In genomic region chr19:27447515-27447914, GRCm38 (mm10) we compare ENCODE assay signal across 7 mouse cellular contexts. TPM values are rescaled to one million over a fixed set of nuclear protein-coding genes. Genes with fewer than 3 reads are reported as not detected.
DNase-seq lines count a peak whose midpoint lies in the region; ATAC-seq lines count a peak whose summit lies in the region.

No protein-coding gene starts in this region.

- no peak overlapping the region for H3K27ac ChIP-seq in forebrain, embryonic 11.5 days (ENCODE audit: low read depth, low read length)
- no peak overlapping the region for H3K27ac ChIP-seq in limb, embryonic 10.5 days

- H3K4me1 ChIP-seq in forebrain, embryonic 11.5 days (replicated peaks; ENCODE audit: control insufficient read depth, insufficient read depth, low read length) = no peaks in the 10 kb centered on the region
- 0 out of 2 replicates have a peak, but pooled peaks cover 1% of the 10 kb centered on the region for H3K4me1 ChIP-seq in limb, embryonic 10.5 days

- no peak for ATAC-seq in forebrain, embryonic 11.5 days (replicated peaks; ENCODE audit: low FRiP score)

- WGBS in forebrain, embryonic 11.5 days = 28% methylated on average over 7 of the region's 7 CpGs
- 31% methylated on average over 7 of the region's 7 CpGs for WGBS in limb, embryonic 10.5 days

- peak; percentile 49 to 67 for DNase-seq in left cerebral cortex, postnatal 14 days (ENCODE audit: low spot score in 2 of 2)
- DNase-seq in left cerebral cortex, adult 8-10 months (ENCODE audit: low spot score in 2 of 2) = no peak
- DNase-seq in adipocyte (ENCODE audit: low spot score) = peak; percentile 64
- peak; percentile 66 for DNase-seq in forebrain, embryonic 11.5 days (ENCODE audit: low spot score)
- DNase-seq in limb, embryonic 10.5 days (ENCODE audit: low spot score) = peak; percentile 55
- peak; percentile 42 for DNase-seq in right cerebral cortex, postnatal 14 days
- DNase-seq in thymus, adult 18-20 months = no peak

- no peaks in the 10 kb centered on the region for H3K27me3 ChIP-seq in forebrain, embryonic 11.5 days (ENCODE audit: control insufficient read depth, insufficient read depth, low read length)
- peaks cover 9% of the 10 kb centered on the region; the same call in 1 of the 2 replicates for H3K27me3 ChIP-seq in limb, embryonic 10.5 days (ENCODE audit: low read depth, poor library complexity, severe bottlenecking)

- H3K4me2 ChIP-seq in forebrain, embryonic 11.5 days (ENCODE audit: low read depth, low read length, severe bottlenecking) = no peak overlapping the region

- H3K9ac ChIP-seq in forebrain, embryonic 11.5 days (ENCODE audit: low read length) = no peak overlapping the region

- no peaks in the 10 kb centered on the region for H3K9me3 ChIP-seq in forebrain, embryonic 11.5 days (ENCODE audit: control insufficient read depth, low read length)
- H3K9me3 ChIP-seq in limb, embryonic 10.5 days (replicated peaks) = no peaks in the 10 kb centered on the region

- H3K4me3 ChIP-seq in forebrain, embryonic 11.5 days (ENCODE audit: low read depth, low read length) = no peak overlapping the region
- H3K4me3 ChIP-seq in limb, embryonic 10.5 days = no peak overlapping the region

- intact Hi-C loops in left cerebral cortex, postnatal 14 days (cut with DNase I) = loop anchor here (1.0 to 10.0 kb wide), 2 partner anchors 717 to 1321 kb away; no protein-coding TSS in a partner anchor

- no peaks in the 10 kb centered on the region for H3K36me3 ChIP-seq in forebrain, embryonic 11.5 days (ENCODE audit: control insufficient read depth, insufficient read depth, low read length)
- no peaks in the 10 kb centered on the region for H3K36me3 ChIP-seq in limb, embryonic 10.5 days

RNA-seq across cellular contexts. Expression of gene Pum3, which starts 17.9 kb away (rescaled TPM):
- 10 to 100 TPM; 61.1 to 67.3 TPM for total RNA-seq in left cerebral cortex, postnatal 14 days (2021)
- 10 to 100 TPM; 45.5 to 50.1 (median 48.1) TPM for total RNA-seq in left cerebral cortex, adult 8-10 months (2022)
- polyA plus RNA-seq in forebrain, embryonic 11.5 days (2014; fragmentation: Nextera tagmentation; extraction: Ambion mirVana) = 77.7 and 93.1 TPM in 2 replicates
- 92.5 and 95.3 TPM in 2 replicates for polyA plus RNA-seq in limb, embryonic 10.5 days (2016; fragmentation: Nextera tagmentation; extraction: Ambion mirVana)

Comparison
In these comparisons a context has a peak if more than half of its experiments do, and no peak if none do; other contexts are left out.
1. DNase-seq: peak in left cerebral cortex, postnatal 14 days (2 of 2), adipocyte (single experiment), forebrain, embryonic 11.5 days (single experiment), limb, embryonic 10.5 days (single experiment) and right cerebral cortex, postnatal 14 days (single experiment); none in left cerebral cortex, adult 8-10 months (0 of 2) and thymus, adult 18-20 months (0 of 2).